Mouse (Mus musculus) CD4-positive, CD25-positive, alpha-beta regulatory T cell (primary cell): ENCODE measurements around the gene Gm4312. TPM values are rescaled to one million over a fixed set of nuclear protein-coding genes. Genes with fewer than 3 reads are reported as not detected.

Experiments used
- polyA plus RNA-seq: library from polyadenylated mRNA; unstranded; fragments of 100-300 nt; shearing (Covaris generic); gene quantifications from one replicate; pipeline ENCODE4 v1.2.1, GENCODE M21; 2017

Gm4312 gene
- not detected for polyA plus RNA-seq

DNA sequence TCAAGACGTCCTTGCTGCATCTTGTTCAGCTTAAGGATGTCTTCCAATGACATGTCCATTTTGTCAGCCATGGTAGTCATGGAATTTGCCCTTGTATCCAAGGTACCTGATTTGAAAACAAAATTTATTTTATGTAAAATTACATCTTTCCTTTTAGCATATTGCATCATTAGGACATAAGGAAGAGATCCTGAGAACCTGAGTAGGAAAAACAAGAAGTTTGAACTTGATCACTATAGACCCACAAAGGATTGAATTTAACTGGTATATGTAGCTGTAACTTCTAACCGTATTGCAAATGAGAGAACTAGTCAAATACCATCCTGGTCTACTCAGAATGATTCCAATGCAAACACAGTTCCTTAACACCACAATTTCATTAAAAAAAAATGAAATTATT, at the start of gene Gm4312:
Gene Gm4312, minus strand, starts transcription at position 101 of the 400 bp plus-strand sequence.

DNA sequence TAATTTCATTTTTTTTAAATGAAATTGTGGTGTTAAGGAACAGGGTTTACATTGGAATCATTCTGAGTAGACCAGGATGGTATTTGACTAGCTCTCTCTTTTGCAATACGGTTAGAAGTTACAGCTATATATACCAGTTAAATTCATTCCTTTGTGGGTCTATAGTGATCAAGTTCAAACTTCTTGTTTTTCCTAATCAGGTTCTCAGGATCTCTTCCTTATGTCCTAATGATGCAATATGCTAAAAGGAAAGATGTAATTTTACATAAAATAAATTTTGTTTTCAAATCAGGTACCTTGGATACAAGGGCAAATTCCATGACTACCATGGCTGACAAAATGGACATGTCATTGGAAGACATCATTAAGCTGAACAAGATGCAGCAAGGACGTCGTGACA, 21.3 kb downstream of the Gm4312 start, which contains the start of gene Gm4307:
Gene Gm4307, plus strand, starts transcription at position 301 of the 400 bp plus-strand sequence.

DNA sequence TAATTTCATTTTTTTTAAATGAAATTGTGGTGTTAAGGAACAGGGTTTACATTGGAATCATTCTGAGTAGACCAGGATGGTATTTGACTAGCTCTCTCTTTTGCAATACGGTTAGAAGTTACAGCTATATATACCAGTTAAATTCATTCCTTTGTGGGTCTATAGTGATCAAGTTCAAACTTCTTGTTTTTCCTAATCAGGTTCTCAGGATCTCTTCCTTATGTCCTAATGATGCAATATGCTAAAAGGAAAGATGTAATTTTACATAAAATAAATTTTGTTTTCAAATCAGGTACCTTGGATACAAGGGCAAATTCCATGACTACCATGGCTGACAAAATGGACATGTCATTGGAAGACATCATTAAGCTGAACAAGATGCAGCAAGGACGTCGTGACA, 31.6 kb downstream of the Gm4312 start, which contains the start of gene Gm4305:
Gene Gm4305, plus strand, starts transcription at position 301 of the 400 bp plus-strand sequence.

DNA sequence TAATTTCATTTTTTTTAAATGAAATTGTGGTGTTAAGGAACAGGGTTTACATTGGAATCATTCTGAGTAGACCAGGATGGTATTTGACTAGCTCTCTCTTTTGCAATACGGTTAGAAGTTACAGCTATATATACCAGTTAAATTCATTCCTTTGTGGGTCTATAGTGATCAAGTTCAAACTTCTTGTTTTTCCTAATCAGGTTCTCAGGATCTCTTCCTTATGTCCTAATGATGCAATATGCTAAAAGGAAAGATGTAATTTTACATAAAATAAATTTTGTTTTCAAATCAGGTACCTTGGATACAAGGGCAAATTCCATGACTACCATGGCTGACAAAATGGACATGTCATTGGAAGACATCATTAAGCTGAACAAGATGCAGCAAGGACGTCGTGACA, 36.7 kb downstream of the Gm4312 start, which contains the start of gene Gm4303:
Gene Gm4303, plus strand, starts transcription at position 301 of the 400 bp plus-strand sequence.

DNA sequence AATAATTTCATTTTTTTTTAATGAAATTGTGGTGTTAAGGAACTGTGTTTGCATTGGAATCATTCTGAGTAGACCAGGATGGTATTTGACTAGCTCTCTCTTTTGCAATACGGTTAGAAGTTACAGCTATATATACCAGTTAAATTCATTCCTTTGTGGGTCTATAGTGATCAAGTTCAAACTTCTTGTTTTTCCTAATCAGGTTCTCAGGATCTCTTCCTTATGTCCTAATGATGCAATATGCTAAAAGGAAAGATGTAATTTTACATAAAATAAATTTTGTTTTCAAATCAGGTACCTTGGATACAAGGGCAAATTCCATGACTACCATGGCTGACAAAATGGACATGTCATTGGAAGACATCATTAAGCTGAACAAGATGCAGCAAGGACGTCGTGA, 41.8 kb downstream of the Gm4312 start, which contains the start of gene Gm4302:
Gene Gm4302, plus strand, starts transcription at position 301 of the 400 bp plus-strand sequence.

DNA sequence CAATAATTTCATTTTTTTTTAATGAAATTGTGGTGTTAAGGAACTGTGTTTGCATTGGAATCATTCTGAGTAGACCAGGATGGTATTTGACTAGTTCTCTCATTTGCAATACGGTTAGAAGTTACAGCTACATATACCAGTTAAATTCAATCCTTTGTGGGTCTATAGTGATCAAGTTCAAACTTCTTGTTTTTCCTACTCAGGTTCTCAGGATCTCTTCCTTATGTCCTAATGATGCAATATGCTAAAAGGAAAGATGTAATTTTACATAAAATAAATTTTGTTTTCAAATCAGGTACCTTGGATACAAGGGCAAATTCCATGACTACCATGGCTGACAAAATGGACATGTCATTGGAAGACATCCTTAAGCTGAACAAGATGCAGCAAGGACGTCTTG, 47.0 kb downstream of the Gm4312 start, which contains the start of gene Gm4301:
Gene Gm4301, plus strand, starts transcription at position 301 of the 400 bp plus-strand sequence.

Other genes with a start within 250 kb of the Gm4312 start
- not detected for gene Gm4301, start 46.9 kb downstream of the Gm4312 start, polyA plus RNA-seq
- not detected for gene Gm4302, start 41.7 kb downstream of the Gm4312 start, polyA plus RNA-seq
- not detected for gene Gm4303, start 36.6 kb downstream of the Gm4312 start, polyA plus RNA-seq
- not detected for gene Gm4305, start 31.5 kb downstream of the Gm4312 start, polyA plus RNA-seq
- not detected for gene Gm4307, start 21.2 kb downstream of the Gm4312 start, polyA plus RNA-seq
- 3.2 TPM for gene Tmtc3, start 104.8 kb upstream of the Gm4312 start, polyA plus RNA-seq
- 1.6 TPM for gene Cep290, start 105.0 kb upstream of the Gm4312 start, polyA plus RNA-seq
- gene 4930430F08Rik, start 207.9 kb upstream of the Gm4312 start, polyA plus RNA-seq, result 8.1 TPM
- gene 1700017N19Rik, start 207.9 kb upstream of the Gm4312 start, polyA plus RNA-seq, result not detected